Mouse (Mus musculus) stomach, postnatal 0 days (tissue): ENCODE data around the gene Slc15a1.
A peak's percentile ranks its signal among the peaks of the same experiment; 100 is the strongest.

Source experiments
- CTCF ChIP-seq: IDR thresholded peaks from 2 replicates; pipeline ENCODE4 v1.5.1; 2016; ENCODE audit warnings: antibody characterized with exemption, low read depth, mild to moderate bottlenecking, moderate library complexity
- EP300 ChIP-seq: optimal IDR thresholded peaks from 2 replicates; pipeline ENCODE3; 2016; ENCODE audit warnings: antibody characterized with exemption

- no peak for TF ChIP-seq EP300
- TF ChIP-seq CTCF: peak; percentile 68
These were observed 78.3 kb downstream of the Slc15a1 start for GRCm38 (mm10) chr14:121426743-121427142.
